Mouse (Mus musculus) lung, postnatal 0 days (tissue): Measurements from ENCODE around the gene Nkx6-2. TPM values are rescaled to one million over a fixed set of nuclear protein-coding genes. Genes with fewer than 3 reads are reported as not detected.

Experiments used
- ATAC-seq: fragments of 200-750 bp; cut with Nextera tagmentation; 2 replicates; pipeline ENCODE4 v1.8.0; 2017; ENCODE audit warnings: moderate library complexity
- DNase-seq: peaks from one replicate; pipeline ENCODE4 v3.0.0-alpha.2; 2016; ENCODE audit warnings: low spot score
- H3K27ac ChIP-seq: fragments of 300-500 bp; sonication (generic); 2 replicates; pipeline ENCODE4 v1.5.1; 2014; ENCODE audit warnings: antibody characterized with exemption, mild to moderate bottlenecking, low read length, mixed read lengths
- H3K27me3 ChIP-seq: fragments of 300-500 bp; sonication (generic); replicated peaks from 2 replicates; pipeline ENCODE4 v1.6.1; 2014; ENCODE audit warnings: low read length, mixed read lengths; ENCODE audit not compliant: insufficient read depth
- H3K36me3 ChIP-seq: fragments of 300-500 bp; sonication (generic); 2 replicates; pipeline ENCODE4 v1.6.1; 2014; ENCODE audit warnings: low read length, mixed read lengths; ENCODE audit not compliant: insufficient read depth
- H3K4me1 ChIP-seq: fragments of 300-500 bp; sonication (generic); 2 replicates; pipeline ENCODE4 v1.6.1; 2014; ENCODE audit warnings: antibody characterized with exemption, low read depth, low read length, mixed read lengths; ENCODE audit not compliant: insufficient read depth
- H3K4me2 ChIP-seq: fragments of 300-500 bp; sonication (generic); replicated peaks from 2 replicates; pipeline ENCODE4 v1.6.1; 2014; ENCODE audit warnings: low read depth, mild to moderate bottlenecking, low read length, moderate library complexity, mixed read lengths
- H3K4me3 ChIP-seq: fragments of 300-500 bp; sonication (generic); 2 replicates; pipeline ENCODE4 v1.5.1; 2014; ENCODE audit warnings: low read depth, low read length
- H3K9ac ChIP-seq: fragments of 300-500 bp; sonication (generic); replicated peaks from 2 replicates; pipeline ENCODE4 v1.6.1; 2014; ENCODE audit warnings: low read depth, mild to moderate bottlenecking
- H3K9me3 ChIP-seq: fragments of 300-500 bp; sonication (generic); 2 replicates; pipeline ENCODE4 v1.6.1; 2016; ENCODE audit warnings: low read length, mixed read lengths
- CTCF ChIP-seq: IDR thresholded peaks from 2 replicates; pipeline ENCODE4 v1.5.1; 2016; ENCODE audit warnings: antibody characterized with exemption, mild to moderate bottlenecking
- EP300 ChIP-seq: IDR thresholded peaks from 2 replicates; pipeline ENCODE4 v1.6.1; 2016; ENCODE audit warnings: antibody characterized with exemption, mild to moderate bottlenecking, control low read depth
- WGBS: fragments of 180-500 bp; shearing (Covaris S2); extraction: QIAGEN DNeasy Blood & Tissue Kit; methylation state at CpG from one replicate; pipeline ENCODE4 v1.1.7; 2014; 5-methylcytosine and 5-hydroxymethylcytosine counted together
- polyA plus RNA-seq: library from polyadenylated mRNA; unstranded; fragments of >200 nt; fragmentation: Nextera tagmentation; extraction: Ambion mirVana; gene quantifications from 2 replicates; pipeline ENCODE4 v1.2.1, GENCODE M21; 2015

Gene Nkx6-2
- polyA plus RNA-seq, 1 experiment from 2014 or later: 0.10 TPM

DNA sequence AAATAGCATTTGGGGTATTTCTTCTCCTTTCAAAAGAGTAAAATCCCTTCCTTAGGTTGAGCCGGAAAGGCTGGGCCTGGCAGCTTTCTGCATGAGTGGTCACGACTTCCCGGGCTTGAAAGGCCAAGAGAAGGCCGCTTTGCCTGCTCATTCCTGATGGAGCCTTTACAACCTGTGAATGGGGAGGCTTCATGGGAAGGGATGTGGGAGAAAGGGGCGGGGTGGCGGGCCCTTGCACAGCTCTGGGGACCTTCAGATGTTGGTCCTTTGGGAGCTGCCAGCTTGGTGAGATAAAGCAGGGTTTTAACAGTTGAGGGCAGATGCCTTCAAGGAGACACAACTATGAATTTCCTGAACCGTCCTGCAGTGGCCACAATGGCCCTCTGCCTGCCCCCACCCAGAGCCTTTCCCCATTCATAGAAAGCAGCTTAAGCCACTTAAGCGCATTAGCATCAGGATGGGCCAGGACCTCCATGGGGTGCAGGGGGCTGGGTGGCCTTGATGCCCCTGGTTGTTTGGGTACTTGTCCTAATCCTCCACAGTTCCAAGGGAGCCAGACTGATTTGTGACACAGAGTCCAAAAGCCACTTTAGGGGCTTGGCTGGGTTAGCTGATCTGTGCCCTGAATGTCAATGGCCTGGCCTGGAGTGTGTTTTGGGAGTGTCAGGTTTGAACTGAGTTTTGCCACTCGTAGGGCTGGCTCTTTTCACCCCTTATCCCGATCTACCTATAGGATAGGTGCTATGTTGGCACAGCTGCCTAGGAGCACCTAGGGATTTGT is 25.7 kb downstream of the Nkx6-2 start:
- Histone ChIP-seq H3K27me3 (no peaks in the 10 kb centered on the region), H3K36me3 (0 out of 2 replicates have a peak, but pooled peaks cover 6% of the 10 kb centered on the region), H3K4me3 (no peak overlapping the region), H3K9me3 (no peaks in the 10 kb centered on the region), H3K4me1 (no peaks in the 10 kb centered on the region), H3K27ac (no peak overlapping the region), H3K4me2 (no peak overlapping the region), H3K9ac (no peak overlapping the region)
- ATAC-seq (no peak), DNase-seq (no peak)
- TF ChIP-seq EP300 (no peak), CTCF (no peak)
- WGBS: 71% methylated on average over 10 of the region's 10 CpGs

DNA sequence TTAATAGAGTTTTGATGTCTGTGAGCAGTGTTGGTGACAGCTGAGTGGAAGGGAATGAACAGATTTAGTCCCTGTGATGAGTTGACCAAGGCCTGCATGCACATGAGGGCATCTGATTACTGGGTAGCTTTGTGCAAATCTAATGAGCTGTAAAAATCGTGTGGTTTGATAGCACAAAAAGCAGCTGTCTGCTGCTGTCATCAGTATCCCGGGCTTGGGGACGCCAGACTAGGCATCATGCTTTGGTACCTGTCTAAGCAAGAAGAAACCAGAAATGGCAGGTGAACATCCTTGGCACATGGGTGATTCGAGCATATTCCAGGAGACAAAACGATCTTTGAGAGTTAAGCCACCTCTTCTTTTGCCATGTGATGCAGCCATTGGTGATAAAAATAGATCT is 26.3 kb downstream of the Nkx6-2 start:
- WGBS: 77% methylated on average over 5 of the region's 5 CpGs
- Histone ChIP-seq H3K27me3 (no peaks in the 10 kb centered on the region), H3K9me3 (no peaks in the 10 kb centered on the region), H3K36me3 (0 out of 2 replicates have a peak, but pooled peaks cover 6% of the 10 kb centered on the region), H3K9ac (no peak overlapping the region), H3K27ac (no peak overlapping the region), H3K4me1 (no peaks in the 10 kb centered on the region), H3K4me3 (no peak overlapping the region), H3K4me2 (no peak overlapping the region)
- TF ChIP-seq EP300 (no peak), CTCF (no peak)
- no peak for DNase-seq
- ATAC-seq: no peak

DNA sequence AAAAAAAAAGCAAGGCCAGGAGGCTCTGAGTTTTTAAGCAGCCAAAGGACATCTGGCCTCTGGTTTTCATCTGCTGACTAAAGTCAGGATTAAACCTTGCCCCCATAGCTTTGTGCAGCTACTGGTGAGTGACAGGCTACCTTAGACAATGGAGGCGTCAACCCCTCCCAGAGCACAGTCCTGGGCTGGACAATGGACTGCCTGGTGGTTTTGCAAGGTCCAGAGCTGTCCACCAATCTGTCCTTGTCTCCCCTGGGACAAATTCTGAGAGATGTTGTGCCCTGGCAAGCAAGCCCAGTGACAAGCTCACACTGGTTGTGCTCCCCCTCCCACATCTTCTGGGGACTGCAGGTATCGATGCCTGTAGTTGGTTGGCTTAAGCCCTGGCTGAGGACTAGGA is 31.1 kb downstream of the Nkx6-2 start:
- no peaks in the 10 kb centered on the region for H3K9me3 ChIP-seq
- ATAC-seq (no peak), DNase-seq (no peak)
- no peak overlapping the region for H3K9ac ChIP-seq
- TF ChIP-seq EP300 (no peak), CTCF (no peak)
- H3K27me3 ChIP-seq: no peaks in the 10 kb centered on the region
- 97% methylated on average over 2 of the region's 2 CpGs for WGBS
- no peaks in the 10 kb centered on the region for H3K36me3 ChIP-seq
- no peak overlapping the region for H3K27ac ChIP-seq
- no peaks in the 10 kb centered on the region for H3K4me1 ChIP-seq
- H3K4me3 ChIP-seq: no peak overlapping the region
- H3K4me2 ChIP-seq: no peak overlapping the region

DNA sequence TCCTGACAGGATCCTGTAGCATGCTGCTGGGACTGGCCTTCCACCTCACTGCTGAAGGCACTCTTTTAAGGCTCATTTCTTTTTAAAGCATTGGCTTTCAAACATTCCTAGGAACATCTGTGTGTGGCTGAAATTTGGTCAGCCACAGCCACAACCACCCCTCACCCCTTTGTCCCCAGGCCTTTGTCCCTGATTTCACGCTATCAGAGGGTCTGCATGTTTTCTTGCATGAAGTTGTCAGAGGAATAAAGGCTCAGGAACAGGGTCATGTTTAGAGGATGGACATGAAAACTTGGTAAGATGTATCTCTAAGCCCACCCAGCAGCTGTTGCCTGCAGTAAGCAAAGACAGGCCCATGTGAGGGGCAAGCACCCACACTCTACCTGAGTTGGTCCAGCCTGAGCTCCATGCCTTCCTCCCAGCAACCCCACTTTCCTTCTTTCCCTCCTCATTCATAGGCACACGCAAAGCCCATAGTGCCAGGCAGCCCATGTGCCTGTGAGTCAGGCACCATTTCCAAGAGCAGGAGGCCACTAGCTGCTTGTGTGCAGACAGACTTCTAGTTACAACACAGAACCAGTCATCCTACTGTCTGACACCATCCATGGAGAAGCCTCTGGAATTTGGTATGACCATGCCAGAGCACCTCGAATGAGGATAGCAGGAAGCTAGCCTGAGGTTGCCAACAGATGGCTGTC is 32.4 kb downstream of the Nkx6-2 start:
- Histone ChIP-seq H3K36me3 (no peaks in the 10 kb centered on the region), H3K4me2 (no peak overlapping the region), H3K9ac (no peak overlapping the region), H3K4me3 (no peak overlapping the region), H3K9me3 (no peaks in the 10 kb centered on the region), H3K27ac (no peak overlapping the region), H3K4me1 (no peaks in the 10 kb centered on the region), H3K27me3 (no peaks in the 10 kb centered on the region)
- DNase-seq: no peak
- WGBS: 80% methylated on average over 3 of the region's 3 CpGs
- TF ChIP-seq CTCF (no peak), EP300 (no peak)
- ATAC-seq: no peak

DNA sequence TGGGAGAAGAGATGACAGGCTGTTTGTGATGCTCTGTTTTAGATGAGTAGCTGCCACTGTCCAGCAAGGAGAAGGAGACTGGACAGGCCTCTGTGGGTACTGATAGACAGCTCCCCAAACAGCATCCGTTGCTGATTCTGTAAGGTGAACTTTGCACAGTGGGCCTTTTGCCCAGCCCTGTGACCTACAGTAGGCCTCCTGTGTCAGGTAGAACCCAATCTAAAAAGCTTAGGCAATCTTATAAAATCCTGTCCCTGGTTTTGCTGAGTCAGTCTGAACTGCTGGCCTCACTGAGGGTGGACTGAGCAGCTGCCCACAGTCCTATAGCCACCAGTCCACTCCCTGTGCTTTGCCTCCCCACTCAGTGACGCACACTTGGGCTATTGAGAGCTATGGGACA is 35.3 kb downstream of the Nkx6-2 start:
- H3K4me2 ChIP-seq: no peak overlapping the region
- no peak overlapping the region for H3K4me3 ChIP-seq
- no peak for DNase-seq
- H3K9me3 ChIP-seq: no peaks in the 10 kb centered on the region
- TF ChIP-seq EP300: no peak
- no peak for TF ChIP-seq CTCF
- no peaks in the 10 kb centered on the region for H3K27me3 ChIP-seq
- no peak overlapping the region for H3K9ac ChIP-seq
- WGBS: 76% methylated on average over 2 of the region's 2 CpGs
- ATAC-seq: no peak
- no peak overlapping the region for H3K27ac ChIP-seq
- peaks cover 1% of the 10 kb centered on the region; the same call in 1 of the 2 replicates for H3K36me3 ChIP-seq
- H3K4me1 ChIP-seq: no peaks in the 10 kb centered on the region

DNA sequence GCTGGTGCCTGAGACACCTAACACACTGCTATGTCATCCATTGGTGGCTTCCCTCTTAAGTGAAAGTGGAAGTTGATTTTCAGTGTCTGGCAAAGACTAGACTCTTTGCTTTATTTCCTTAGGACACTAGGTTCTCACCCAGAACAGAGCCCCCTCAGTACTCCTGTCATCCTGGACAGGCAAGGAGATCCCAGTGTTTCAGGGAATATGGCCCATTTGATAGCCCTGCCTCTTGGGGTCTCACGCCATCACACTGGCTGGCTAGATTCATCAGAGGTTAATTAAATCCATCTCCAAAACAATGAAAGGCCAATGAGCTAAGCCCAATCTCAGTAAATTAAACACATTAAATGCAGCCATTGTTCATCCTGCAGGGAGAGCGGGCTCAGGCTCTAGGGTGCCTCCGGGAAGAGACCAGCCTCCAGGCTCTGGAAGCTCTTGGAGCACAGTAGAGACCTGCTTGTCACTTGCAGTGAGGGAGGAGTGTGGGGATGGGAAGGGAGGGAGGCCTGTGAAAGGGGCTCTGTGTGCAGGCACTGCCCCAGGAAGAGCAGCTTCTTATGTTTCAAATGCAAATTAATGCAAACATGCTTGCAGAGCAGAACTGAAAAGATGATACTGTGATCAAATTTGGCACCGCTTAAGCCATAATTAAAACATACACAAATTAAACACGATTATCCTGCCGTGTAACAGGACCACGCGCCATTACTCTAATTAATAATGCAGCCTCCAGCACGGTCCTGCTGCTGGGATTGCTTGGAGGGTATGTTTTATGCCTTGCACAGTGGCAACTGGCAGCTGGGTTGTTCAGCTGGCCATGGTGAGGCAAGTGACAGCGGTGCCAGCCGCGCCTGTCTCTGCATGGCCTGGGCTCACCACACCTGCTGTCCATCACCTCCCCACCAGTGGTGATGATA is 37.6 kb downstream of the Nkx6-2 start:
- H3K4me1 ChIP-seq: no peaks in the 10 kb centered on the region
- 87% methylated on average over 12 of the region's 12 CpGs for WGBS
- TF ChIP-seq EP300 (no peak), CTCF (no peak)
- H3K9ac ChIP-seq: no peak overlapping the region
- H3K9me3 ChIP-seq: no peaks in the 10 kb centered on the region
- H3K36me3 ChIP-seq: peaks cover 10% of the 10 kb centered on the region; the same call in 1 of the 2 replicates
- H3K4me2 ChIP-seq: no peak overlapping the region
- no peaks in the 10 kb centered on the region for H3K27me3 ChIP-seq
- ATAC-seq: no peak
- H3K27ac ChIP-seq: no peak overlapping the region
- H3K4me3 ChIP-seq: no peak overlapping the region
- no peak for DNase-seq
